Mouse (Mus musculus): ENCODE measurements around the gene Bdh1.
"Not testable (repeated sequence)": the region's sequence is repeated elsewhere in the genome, so short reads cannot be mapped to it uniquely, and the experiment has no call there.

The Bdh1 gene

DNA sequence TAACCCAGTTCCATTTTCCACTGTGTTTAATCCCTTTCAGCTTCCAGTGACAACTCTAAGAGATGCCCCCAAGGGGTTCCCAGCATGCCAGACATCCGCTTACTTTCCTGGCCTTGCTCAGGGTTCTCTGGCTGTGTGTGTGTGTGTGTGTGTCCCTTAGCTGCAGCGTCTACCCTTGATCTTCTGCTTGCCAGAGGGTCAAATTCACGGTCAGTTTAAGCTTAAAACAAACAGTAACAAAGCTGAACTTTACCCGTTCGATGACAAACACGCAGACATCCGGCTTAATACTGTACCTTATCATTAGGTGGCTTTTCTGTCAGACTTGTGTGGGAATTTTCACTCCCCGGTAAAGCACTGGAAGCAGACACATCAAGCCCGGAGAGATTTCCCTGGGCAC, at the start of gene Bdh1:
TSS of gene Bdh1 (plus strand) at position 281 of the 400 bp plus-strand sequence.
- no peak for DNase-seq (ENCODE audit: low read depth, low spot score)

DNA sequence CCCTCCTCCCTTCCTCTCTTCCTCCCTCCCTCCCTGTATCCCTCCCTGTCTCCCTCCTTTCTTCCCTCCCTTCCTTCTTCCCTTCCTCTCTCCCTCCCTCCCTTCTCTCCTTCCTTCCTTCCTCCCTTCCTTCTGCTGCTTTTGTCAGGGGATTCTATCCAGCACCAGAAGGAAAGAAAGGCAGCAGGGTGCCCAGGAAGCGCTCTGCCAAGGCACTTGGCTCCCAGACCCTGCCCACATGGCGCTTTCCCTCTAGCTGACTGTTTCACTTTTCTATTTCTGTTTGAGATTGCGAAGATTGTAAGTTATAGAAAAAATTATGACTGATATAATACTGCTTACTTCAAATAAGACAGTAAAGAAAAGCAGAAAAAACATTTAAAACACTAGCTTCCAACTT, 49.8 kb upstream of the Bdh1 start:
- not testable (repeated sequence) for DNase-seq (ENCODE audit: low read depth, low spot score)

DNA sequence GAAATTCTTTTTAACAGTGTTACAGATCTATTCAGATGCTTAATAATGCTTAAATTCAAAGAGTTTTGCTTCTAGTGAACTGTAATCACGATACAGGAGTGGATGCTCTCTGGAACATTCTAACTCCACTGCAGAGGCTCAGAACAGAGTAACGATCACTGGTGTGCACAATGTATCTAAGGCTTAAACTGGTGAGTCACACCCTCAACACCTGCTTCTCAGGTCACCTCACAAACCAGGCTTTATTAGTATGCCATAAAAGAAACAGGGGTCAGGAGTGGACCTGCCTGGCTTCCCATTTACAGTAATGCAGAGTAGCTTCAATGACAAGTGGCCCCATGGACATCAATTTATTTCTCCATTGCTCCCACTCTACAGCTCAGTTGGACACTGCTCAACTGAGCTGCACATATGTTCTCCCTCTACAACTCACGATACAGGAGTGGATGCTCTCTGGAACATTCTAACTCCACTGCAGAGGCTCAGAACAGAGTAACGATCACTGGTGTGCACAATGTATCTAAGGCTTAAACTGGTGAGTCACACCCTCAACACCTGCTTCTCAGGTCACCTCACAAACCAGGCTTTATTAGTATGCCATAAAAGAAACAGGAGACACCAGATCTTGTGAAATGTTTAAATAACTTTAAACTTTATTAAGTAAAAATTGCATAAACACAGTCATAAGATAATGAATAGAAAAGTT, 46.0 kb upstream of the Bdh1 start:
- not testable (repeated sequence) for DNase-seq (ENCODE audit: low read depth, low spot score)

DNA sequence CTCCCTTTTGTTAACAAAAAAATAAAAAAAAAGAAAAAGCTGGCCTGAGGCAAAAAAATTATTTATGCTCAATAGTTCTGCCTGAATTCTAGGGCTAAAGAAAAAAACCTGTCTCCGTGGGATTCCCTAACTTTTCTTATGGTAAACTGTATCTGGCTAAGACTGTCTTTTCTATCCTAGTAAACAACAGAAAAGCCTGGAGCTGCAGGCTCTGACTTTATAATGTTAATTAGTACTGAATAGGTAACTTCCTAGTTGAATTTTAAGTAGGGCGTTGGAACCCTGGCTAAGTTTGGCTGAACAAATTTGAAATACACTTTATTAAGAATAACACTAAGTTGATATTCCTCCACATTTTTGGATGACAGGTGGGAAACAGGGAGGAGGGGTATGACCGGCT, 33.8 kb upstream of the Bdh1 start:
- not testable (repeated sequence) for DNase-seq (ENCODE audit: low read depth, low spot score)

DNA sequence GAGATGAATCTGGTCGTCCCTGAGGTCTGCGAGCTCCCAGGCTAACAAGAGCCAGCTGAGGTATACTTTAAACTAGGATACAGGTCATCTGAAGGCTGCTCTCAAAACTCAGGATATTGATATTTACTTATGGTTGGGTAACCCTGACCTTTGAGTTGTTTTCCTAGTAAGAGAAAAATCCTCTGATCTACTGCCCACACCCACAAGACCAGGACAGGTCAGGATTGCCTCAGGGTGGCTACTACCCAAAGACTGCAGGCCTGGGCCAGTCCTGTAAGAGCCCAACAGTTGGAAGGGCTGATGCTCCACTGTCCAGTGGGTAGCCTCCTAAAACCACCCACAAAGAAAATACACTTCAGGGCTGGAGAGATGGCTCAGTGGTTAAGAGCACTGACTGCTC, 22.8 kb upstream of the Bdh1 start:
- DNase-seq (ENCODE audit: low read depth, low spot score): no peak

DNA sequence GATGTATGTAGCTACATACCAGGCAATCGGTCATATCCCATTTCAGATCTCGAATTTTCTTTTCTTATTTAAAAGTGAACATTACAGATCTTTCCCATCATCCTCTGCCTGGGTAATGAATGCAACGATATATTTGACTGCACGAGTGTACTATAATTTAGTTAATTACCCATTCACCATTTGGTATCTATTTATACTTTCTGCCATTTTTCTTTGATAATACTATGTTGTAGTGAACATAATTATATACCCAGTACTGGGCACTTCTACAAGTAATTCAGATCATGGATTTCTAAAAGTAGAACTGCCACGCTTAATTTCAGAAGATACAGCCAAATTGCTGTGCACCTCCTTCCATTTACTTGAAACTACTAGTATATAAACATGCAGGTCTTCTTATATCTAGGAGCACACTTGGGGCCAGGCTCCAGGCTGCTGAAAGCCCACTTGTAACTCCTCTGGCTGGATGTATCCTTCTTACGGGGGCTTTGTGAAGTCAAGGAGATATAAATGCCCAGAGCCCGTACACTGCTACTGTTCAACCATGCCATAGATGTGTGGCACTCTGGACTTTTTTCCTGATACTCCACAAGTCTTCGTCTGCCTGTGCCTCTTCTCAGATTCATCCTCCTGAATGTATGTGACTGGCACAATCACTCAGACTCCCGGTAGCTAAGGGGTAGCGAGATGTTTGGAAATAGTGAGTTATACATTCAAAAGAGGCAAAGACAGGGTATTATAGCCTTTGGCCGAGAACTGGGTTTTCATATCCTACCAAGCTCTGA, 21.0 kb upstream of the Bdh1 start:
- no peak for DNase-seq (ENCODE audit: low read depth, low spot score)

DNA sequence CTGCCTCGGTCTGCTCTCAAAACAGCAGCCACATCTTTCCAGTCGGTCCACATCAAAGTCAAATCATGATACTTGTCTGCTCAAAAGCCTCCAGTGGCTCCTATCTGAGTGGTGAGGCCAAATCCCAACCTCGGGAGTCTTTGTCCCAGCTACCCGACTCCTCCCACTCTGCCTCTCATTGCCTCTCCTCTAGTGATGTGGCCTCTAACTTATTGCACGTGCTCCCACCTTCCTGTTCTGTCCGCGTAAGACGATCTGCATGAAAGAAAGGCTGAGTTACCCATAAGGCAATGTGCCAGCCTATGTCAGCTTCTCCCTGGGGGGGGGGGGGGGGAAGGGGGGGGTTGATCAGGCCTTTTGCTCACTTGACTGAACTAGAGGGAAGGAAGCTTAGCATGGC, 20.0 kb upstream of the Bdh1 start:
- no peak for DNase-seq (ENCODE audit: low read depth, low spot score)

DNA sequence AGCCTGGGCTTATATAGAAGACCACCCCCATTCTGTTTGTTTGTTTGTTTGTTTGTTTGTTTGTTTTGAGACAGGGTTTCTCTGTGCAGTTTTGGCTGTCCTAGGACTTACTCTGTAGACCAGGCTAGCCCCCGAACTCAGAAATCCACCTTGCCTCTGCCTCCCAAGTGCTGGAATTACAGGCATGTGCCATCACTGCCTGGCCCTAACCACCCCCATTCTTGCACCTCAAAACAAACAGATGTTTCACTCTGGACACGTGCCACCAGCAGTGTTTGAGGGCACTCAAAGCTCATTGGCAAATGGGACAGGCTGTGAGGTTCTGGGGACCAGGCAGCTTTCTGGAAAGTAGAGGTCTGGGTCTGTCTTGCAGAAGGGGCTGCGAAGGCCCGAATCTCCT, 18.1 kb upstream of the Bdh1 start:
- no peak for DNase-seq (ENCODE audit: low read depth, low spot score)

DNA sequence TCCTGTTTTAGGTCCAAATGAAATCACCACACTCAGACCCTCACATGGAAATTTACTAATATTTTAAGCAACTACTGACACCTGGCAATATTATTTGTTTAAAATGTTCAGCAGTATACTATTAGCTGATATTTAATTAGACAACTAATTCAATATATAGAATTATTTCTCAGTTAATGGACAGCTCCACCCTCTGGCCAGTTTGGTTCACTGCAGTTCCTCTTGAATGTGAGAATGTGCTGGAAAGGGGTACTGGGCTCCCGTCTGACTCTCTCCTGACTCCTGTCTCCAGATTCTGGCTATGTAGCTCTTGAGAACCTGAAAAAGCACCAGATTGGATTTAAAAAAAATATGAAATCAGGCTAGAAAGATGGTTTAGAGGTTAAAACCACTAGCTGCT, 17.0 kb upstream of the Bdh1 start:
- DNase-seq (ENCODE audit: low read depth, low spot score): no peak

DNA sequence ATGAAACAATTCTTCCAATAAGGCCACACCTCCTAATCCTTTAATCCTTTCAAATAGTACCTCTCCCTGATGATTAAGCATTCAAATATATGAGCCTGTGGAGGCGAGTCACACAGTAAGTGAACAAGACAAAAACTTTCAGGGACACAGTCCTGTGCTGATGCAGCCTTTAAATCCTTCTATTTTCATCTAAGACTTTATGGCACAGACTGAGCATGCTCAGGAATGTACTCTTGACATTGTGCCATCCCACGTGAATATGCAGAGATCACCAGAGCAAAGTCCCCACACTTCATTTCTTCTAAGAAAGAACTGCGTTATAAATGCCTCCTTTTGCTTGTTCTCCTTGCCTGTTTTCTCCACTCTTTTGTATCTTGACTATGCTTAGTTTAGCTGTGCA, 14.2 kb upstream of the Bdh1 start:
- DNase-seq (ENCODE audit: low read depth, low spot score): no peak

DNA sequence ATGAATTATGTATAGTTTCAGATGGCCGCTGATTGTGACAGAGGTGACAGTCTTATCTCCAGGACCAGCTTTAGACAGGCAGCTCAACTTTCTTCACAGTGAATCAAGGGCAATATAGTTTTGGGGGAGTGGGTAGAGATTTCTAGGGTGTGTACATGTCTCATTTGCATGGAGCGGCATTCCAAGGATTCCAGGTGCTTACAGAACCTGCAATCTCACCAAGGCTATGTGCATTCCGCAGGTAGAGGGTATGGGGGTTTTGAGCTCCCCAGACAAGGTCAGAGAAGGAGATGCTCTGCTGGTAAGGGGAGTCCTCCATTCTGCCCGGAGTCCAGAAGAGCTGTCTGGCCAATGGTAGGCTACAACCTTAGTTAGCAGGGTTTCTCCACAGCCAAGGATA, 11.1 kb upstream of the Bdh1 start:
- no peak for DNase-seq (ENCODE audit: low read depth, low spot score)

DNA sequence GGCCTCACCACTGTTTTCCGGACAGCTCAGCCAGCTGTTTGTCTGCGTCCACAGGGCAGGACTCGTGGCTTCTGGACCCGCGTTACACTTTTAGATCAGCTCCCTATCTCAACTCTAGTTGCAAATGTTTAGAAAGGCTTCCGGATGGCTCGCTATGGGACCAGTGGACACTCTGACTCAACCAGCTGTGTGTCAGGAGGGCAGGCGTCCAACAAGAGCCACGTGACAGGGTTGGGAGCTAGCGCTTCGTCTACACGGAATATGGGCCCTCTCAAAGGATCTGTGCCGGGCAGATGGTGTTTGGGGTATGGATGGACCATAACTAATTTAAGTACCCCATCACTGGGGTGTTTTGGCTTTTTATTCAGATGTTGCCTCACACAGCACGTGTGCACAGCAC, 9.8 kb upstream of the Bdh1 start:
- no peak for DNase-seq (ENCODE audit: low read depth, low spot score)

DNA sequence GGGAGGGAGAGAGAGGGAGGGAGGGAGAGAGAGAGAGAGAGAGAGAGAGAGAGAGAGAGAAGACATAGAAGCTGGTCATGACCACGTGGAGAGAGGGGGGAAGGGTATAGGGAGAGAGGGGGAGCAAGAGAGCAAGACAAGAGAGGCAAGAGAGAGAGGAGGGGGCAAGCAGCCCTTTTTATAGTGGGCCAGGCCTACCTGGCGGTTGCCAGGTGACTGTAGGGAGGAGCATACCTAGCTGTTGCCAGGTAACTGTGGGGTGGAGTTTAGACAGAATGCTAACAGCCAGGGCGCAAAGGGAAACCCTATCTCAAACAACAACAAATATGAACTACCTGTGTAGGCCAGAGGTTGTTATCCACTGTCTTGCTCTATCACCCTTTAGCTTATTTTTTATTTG, 8.3 kb upstream of the Bdh1 start:
- DNase-seq (ENCODE audit: low read depth, low spot score): no peak

DNA sequence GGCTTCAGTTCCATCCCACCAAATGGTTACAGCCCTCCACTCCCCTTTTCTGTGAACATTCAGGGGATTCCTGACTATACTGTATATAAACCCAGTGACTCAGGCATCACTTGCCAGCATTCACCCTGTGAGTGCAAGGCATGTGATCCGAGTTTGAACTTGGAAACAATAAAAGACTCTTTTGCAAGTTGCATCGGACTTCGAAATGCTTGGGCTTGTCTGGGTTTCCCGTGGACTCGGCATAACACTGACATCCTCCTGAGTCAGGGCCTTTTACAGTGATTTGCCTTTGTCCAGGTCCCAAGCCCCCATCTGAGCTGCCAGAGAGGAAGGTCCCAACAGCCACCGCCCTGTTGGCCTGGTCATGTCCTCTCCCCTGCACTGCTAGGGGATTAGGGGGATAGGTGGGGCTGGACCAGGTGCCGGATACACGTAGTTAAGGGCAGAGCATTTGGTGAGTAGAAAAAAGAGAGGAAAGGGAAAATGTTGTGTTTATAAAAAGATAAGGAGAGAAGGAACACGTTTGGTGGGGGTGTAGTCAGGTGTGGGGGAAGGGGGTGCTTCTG, 6.1 kb upstream of the Bdh1 start:
- DNase-seq (ENCODE audit: low read depth, low spot score): no peak

DNA sequence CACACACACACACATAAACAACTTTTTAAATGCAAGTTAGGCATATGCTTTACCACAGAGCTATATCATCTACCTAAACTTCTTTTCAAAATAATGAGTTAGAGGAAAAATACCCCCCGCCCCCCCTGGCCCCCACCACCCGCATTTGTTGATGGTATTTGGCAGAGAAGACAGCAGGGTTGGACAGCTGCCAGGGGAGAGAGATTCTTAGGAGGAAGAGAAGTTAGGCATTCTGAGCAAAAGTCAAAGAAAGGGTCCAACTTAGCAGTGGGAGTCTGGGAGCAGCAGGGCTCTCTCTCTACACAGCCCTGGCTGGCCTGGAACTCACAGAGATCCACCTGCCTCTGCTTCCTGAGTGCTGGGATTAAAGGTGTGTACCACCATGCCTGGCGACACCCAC, 3.4 kb upstream of the Bdh1 start:
- DNase-seq (ENCODE audit: low read depth, low spot score): no peak

DNA sequence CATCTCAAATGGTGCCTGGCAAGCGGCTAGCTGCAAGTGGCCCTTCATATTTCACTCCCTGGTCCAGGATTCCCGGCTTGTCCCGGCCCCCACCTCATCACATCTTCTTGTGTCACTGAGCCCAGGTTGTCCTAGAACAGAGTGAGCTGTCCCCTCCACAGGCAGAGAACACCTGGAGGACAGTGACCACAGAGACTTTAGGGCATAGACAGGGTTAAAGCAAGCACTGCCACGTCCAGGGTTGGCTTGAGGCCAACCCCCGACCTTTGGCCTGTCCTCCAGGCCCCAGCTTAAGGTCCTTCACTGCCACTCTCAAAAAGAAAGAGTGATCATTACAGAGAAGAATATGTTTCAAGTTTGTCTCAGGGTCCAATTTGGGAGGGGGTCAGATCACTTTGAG, 2.6 kb upstream of the Bdh1 start:
- no peak for DNase-seq (ENCODE audit: low read depth, low spot score)

DNA sequence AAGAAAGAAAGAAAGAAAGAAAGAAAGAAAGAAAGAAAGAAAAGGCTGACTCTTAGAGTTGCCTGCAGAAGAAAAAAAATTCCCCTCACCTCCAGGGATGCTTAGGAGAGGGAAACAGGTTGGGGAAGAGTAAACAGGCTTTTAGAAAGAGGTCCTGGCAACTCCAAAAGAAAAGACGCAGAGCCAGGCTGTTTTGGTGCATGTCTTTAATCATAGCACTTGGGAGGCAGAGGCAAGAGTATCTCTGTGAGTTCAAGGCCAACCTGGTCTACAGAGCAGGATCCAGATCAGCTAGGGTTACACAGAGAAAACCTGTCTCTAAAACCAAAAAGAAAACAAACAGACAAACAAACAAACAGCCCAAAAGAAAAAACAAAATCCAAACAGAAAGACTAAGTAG, 642 bp downstream of the Bdh1 start:
- DNase-seq (ENCODE audit: low read depth, low spot score): no peak

DNA sequence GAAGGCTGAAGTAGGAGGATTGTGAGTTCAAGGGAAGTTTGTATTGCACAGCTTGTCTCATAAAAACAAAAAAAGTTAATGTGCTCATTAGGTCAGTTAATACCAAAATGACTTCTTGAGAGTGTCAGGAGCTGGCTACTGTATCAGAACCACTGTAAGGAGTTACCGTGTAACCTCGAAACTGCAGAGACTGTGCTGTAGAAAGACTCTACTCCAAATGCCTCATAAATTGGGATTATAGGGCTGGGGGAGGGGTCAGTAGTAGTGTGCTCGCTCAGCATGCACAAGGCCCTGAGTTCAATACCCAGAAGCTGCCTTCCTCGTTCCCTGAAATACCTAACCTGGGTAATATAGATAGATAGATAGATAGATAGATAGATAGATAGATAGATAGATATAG, 1.3 kb downstream of the Bdh1 start:
- DNase-seq (ENCODE audit: low read depth, low spot score): no peak

DNA sequence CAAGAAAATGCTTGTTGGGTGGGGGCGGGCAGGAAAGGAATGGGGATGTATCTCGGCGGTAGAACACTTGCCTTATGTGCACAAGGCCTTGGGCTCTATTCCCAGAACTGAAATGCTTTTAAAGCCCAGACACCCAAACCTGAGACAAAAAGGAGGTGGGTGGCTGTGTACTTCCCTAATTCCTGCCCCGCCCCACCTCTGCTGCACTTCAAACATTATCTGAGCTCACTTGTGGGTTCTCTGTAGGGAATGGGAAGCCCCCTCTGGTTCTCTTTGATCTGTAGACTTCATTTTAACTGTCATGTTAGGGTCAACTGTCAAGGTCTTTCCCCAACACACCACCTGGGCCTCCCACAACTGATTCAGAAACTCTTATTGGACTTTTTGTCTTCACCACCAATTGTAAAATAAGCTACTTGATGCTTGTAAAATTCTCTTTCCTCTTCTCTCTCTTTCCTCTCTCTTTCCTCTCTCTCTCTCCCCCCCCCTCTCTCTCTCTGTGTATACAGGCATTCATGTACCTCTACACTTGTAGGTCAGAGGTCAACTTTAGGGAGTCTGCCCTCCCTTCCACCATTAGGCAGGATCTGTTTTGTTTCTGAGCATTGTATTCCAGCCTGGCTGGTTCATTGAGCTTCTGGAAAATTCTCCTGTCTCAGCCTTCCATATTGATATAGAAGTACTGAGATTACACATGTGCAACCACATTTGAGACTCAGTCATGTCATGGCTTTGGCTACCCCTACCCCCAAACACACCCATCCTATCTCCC, 2.5 kb downstream of the Bdh1 start:
- no peak for DNase-seq (ENCODE audit: low read depth, low spot score)

DNA sequence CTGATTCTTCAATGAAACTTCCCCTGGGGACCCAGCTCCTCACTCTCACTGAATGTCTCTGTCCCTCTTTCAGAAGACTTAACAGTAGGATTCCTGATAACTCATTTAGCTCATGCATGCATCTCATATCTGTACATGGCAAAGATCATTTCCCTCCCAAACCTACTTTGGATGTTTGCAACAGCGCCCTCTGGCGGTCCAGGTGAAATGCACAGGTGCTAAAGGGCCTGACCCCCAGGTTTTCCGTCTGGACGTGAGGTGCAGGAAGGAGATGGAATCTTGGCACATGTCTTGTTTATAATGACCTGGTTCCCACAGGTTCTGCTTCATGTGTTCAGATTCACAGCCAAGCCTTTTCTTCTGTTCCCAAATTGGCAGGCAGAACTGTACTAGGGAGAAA, 3.4 kb downstream of the Bdh1 start:
- no peak for DNase-seq (ENCODE audit: low read depth, low spot score)

DNA sequence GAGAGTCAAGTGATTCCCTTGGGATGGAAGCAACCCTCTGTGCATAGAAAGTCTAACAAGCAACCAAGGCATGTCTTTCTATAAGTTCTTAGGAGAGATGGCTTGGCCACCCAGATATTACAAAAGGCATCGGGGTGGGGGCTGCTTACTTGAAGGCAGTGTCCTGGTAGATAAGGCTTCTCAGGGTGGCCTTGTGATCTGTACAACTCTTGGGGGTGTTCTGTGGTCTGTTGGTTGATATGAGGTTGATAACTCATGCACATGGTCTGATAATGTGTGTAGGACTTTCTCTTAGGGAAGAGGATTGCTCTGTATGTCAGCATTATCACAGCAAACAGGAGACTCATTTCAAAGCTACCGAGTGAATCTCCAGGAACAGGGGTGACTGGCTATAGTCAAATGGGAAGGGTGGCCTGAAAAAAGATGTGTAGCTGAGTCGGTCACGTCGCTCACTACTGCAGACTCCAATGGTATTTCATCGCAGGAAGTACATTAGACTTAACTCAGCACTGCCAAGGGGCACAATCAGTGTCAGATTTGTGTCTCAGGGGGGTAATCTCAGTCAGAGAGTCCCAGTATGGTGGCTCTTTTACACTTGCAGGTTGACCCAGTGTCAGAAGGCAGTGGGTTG, 4.5 kb downstream of the Bdh1 start:
- no peak for DNase-seq (ENCODE audit: low read depth, low spot score)

DNA sequence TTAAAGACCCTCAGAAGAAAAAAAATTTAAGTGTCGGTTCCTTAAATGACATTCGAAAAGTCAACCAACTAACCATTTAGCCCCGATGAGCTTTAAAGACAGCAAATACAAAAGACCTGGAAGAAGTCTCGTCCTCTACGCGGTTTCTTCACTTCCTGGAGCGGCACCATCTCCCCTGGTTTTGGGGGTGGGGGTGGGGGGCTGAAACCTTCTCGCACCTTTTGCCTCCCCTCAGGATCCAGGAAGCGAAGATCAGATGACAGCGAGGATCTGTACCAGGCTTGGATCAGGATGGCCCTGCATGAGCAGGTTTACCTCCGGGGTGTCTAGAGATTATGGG, 6.2 kb downstream of the Bdh1 start:
- DNase-seq (ENCODE audit: low read depth, low spot score): no peak
